Mouse (Mus musculus): ENCODE measurements around the gene Chst8.

DNA sequence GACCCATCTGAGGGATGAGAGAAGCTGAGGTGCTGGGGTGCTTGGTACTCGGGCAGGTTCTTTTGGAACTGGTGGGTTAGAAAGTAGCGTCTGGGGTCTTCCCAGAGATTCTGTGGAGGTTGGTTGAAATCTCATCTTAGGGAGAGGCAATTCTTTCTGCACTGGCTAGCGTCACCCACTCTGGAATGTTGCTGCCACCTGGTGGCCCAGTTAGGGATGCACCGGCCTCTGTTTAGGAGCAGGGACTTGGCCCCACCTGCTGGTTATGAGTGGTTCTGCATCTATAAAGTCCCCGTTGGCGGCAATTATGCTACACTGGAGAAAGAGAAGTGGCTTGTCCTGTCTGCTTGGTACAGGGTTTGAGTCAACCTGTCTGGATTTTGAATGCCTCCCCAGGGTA lies 140.6 kb downstream of the Chst8 start:
- TF ChIP-seq CTCF (IDR thresholded peaks at IDR 0.05; ENCODE audit: borderline replicate concordance, insufficient read depth, low read length) (peak; percentile 100), POLR2A (IDR thresholded peaks at IDR 0.05; ENCODE audit: low read depth, low read length) (no peak)

Measured in embryonic fibroblast, embryonic 13.5 days (primary cell).